Comparison of ENCODE assay signal across 9 mouse cellular contexts in genomic region chr7:118489706-118490665, GRCm38 (mm10). TPM values are rescaled to one million over a fixed set of nuclear protein-coding genes. Genes with fewer than 3 reads are reported as not detected.
DNase-seq lines count a peak whose midpoint lies in the region; ATAC-seq and TF ChIP-seq lines count a peak whose summit lies in the region.
"Had no signal": no experiment of that assay in that cellular context is flagged by ENCODE, and none has a peak within 500 bp of the region (broad histone marks: within the 10 kb centered on the region; RNA-seq: fewer than 3 reads in every experiment).

No protein-coding gene starts in this region.

- H3K4me1 ChIP-seq in G1E (ENCODE audit: insufficient read depth, low read depth, low read length): no peaks in the 10 kb centered on the region
- H3K4me1 ChIP-seq in lung, postnatal 0 days (ENCODE audit: insufficient read depth, low read depth, low read length): peaks cover 27% of the 10 kb centered on the region
- H3K4me1 ChIP-seq in thymus, adult 2 months (replicated peaks; ENCODE audit: control insufficient read depth, insufficient read depth, low read length): peaks cover 3% of the 10 kb centered on the region; the same call in 1 of the 2 replicates

- H3K27me3 ChIP-seq in G1E (ENCODE audit: insufficient read depth, low read length): no peaks in the 10 kb centered on the region; the same call in 1 of the 2 replicates
- H3K27me3 ChIP-seq in lung, postnatal 0 days (replicated peaks; ENCODE audit: insufficient read depth, low read length): no peaks in the 10 kb centered on the region
- no peaks in the 10 kb centered on the region; the same call in 1 of the 2 replicates for H3K27me3 ChIP-seq in thymus, adult 2 months (ENCODE audit: control insufficient read depth, insufficient read depth, low read length)

- no peak for ATAC-seq in G1E (ENCODE audit: extremely low read depth, insufficient number of reproducible peaks, low FRiP score, poor library complexity, severe bottlenecking)
- ATAC-seq in lung, postnatal 0 days: no peak
- ATAC-seq in cerebellum, adult (ENCODE audit: insufficient number of reproducible peaks, low FRiP score, low TSS enrichment): no peak

- H3K4me2 ChIP-seq in lung, postnatal 0 days (replicated peaks; ENCODE audit: low read depth, low read length): peak overlapping the region; percentile 83

- H3K9me3 ChIP-seq in G1E (replicated peaks): peaks cover 19% of the 10 kb centered on the region
- H3K9me3 ChIP-seq in lung, postnatal 0 days (ENCODE audit: low read length): no peaks in the 10 kb centered on the region

- no peak for TF ChIP-seq EP300 in lung, postnatal 0 days (IDR thresholded peaks at IDR 0.05)

- no peaks in the 10 kb centered on the region for H3K36me3 ChIP-seq in G1E (replicated peaks)
- H3K36me3 ChIP-seq in lung, postnatal 0 days (ENCODE audit: insufficient read depth, low read length): no peaks in the 10 kb centered on the region; the same call in 1 of the 2 replicates
- H3K36me3 ChIP-seq in thymus, adult 2 months (ENCODE audit: control insufficient read depth, insufficient read depth, low read length): no peaks in the 10 kb centered on the region

- TF ChIP-seq CTCF in G1E (IDR thresholded peaks at IDR 0.05; ENCODE audit: low read depth, low read length): no peak
- no peak for TF ChIP-seq CTCF in lung, postnatal 0 days (IDR thresholded peaks at IDR 0.05)
- no peak for TF ChIP-seq CTCF in thymus, adult 2 months (IDR thresholded peaks at IDR 0.05; ENCODE audit: borderline replicate concordance, control insufficient read depth, extremely low read depth, insufficient read depth, low read length, poor library complexity)

- peak; percentile 38 for DNase-seq in gastrocnemius, postnatal 14 days
- no peak for DNase-seq in gastrocnemius, adult 8-10 months (ENCODE audit: low spot score in 2 of 2)
- no peak for DNase-seq in G1E (ENCODE audit: low spot score)
- DNase-seq in heart, postnatal 14 days: peak; percentile 48 to 57
- DNase-seq in lung, postnatal 0 days (ENCODE audit: low spot score): no peak
- DNase-seq in frontal cortex, adult 2 months (ENCODE audit: extremely low spot score in 1 of 2, low spot score in 1 of 2): no peak
- DNase-seq in thymus, adult 2 months: no peak

- 0 out of 2 replicates have a peak overlapping the region, but pooled peaks have one; percentile 13 for H3K4me3 ChIP-seq in G1E (ENCODE audit: low read depth, low read length)
- peak overlapping the region; percentile 70 for H3K4me3 ChIP-seq in lung, postnatal 0 days (ENCODE audit: low read depth, low read length)
- H3K4me3 ChIP-seq in thymus, adult 2 months (ENCODE audit: control insufficient read depth, insufficient read depth, low read length): no peak overlapping the region

- 38% methylated on average over 57 of the region's 57 CpGs for whole genome bisulfite sequencing in lung, postnatal 0 days
- WGBS in thymus, adult 2 months: 96% methylated on average over 57 of the region's 57 CpGs

- H3K27ac ChIP-seq in lung, postnatal 0 days (ENCODE audit: low read length): no peak overlapping the region
- H3K27ac ChIP-seq in thymus, adult 2 months (ENCODE audit: control insufficient read depth, insufficient read depth, low read length): no peak overlapping the region

- H3K9ac ChIP-seq in lung, postnatal 0 days (replicated peaks; ENCODE audit: low read depth): peak overlapping the region; percentile 99

- intact Hi-C loops in gastrocnemius, postnatal 14 days (cut with DNase I; ENCODE audit: low total_unique reads): no loop called here
- intact Hi-C loops in heart, postnatal 14 days (cut with DNase I): loop anchor here (2.0 to 5.0 kb wide), 2 partner anchors 29 to 38 kb away; no protein-coding TSS in a partner anchor

- TF ChIP-seq POLR2A in thymus, adult 2 months (IDR thresholded peaks at IDR 0.05; ENCODE audit: control insufficient read depth, extremely low read depth, insufficient read depth, low read length, poor library complexity): no peak

RNA-seq across cellular contexts. Expression of gene Itpripl2, which starts 1.8 kb away (rescaled TPM):
- total RNA-seq in gastrocnemius, postnatal 14 days (2021): 10 to 100 TPM; 17.3 to 18.7 TPM
- total RNA-seq in gastrocnemius, adult 8-10 months (2022): 1 to 10 TPM; 4.4 to 6.9 (median 4.9) TPM
- total RNA-seq in G1E (2014; fragmentation: Nextera tagmentation): not detected in 2 replicates
- under 0.01 and 0.11 TPM in 2 replicates for total RNA-seq in G1E (2017)
- not detected in 2 replicates for polyA plus RNA-seq in G1E (2012)
- total RNA-seq in heart, postnatal 14 days (2021): 10 to 100 TPM; 36.5 to 37.6 TPM
- 14.5 and 16.2 TPM in 2 replicates for polyA plus RNA-seq in lung, postnatal 0 days (2015; fragmentation: Nextera tagmentation; extraction: Ambion mirVana)
- 2.5 and 3.1 TPM in 2 replicates for polyA plus RNA-seq in frontal cortex, adult 2 months (2012; rRNA removed)
- 7.2 and 7.5 TPM in 2 replicates for polyA plus RNA-seq in thymus, adult 2 months (2012; rRNA removed)

RNA-seq across cellular contexts. Expression of gene Syt17, which starts 42.0 kb away (rescaled TPM):
- under 1 TPM; 0.88 to 0.89 TPM for total RNA-seq in gastrocnemius, postnatal 14 days (2021)
- under 1 TPM in 2 of 4 experiments, not detected in 2; 0.12 to 0.72 TPM for total RNA-seq in gastrocnemius, adult 8-10 months (2022)
- total RNA-seq in G1E (2014; fragmentation: Nextera tagmentation) (not detected in 2 replicates), G1E (2017) (not detected in 2 replicates)
- not detected in 2 replicates for polyA plus RNA-seq in G1E (2012)
- total RNA-seq in heart, postnatal 14 days (2021): 1 to 10 TPM; 2.1 to 2.9 TPM
- polyA plus RNA-seq in lung, postnatal 0 days (2015; fragmentation: Nextera tagmentation; extraction: Ambion mirVana): 4.3 and 4.4 TPM in 2 replicates
- polyA plus RNA-seq in frontal cortex, adult 2 months (2012; rRNA removed): 54.8 and 81.7 TPM in 2 replicates
- 0.57 and 0.70 TPM in 2 replicates for polyA plus RNA-seq in thymus, adult 2 months (2012; rRNA removed)
- total RNA-seq: hematopoietic stem cell, adult 5-6 weeks had no signal

RNA-seq across cellular contexts. Expression of gene Coq7, which starts 43.2 kb away (rescaled TPM):
- 10 to 100 TPM; 68.9 to 75.6 TPM for total RNA-seq in gastrocnemius, postnatal 14 days (2021)
- 10 to 100 TPM; 42.7 to 51.0 (median 47.7) TPM for total RNA-seq in gastrocnemius, adult 8-10 months (2022)
- total RNA-seq in G1E (2014; fragmentation: Nextera tagmentation): 10.4 and 12.9 TPM in 2 replicates
- total RNA-seq in G1E (2017): 29.4 and 32.3 TPM in 2 replicates
- 27.5 and 30.4 TPM in 2 replicates for polyA plus RNA-seq in G1E (2012)
- 100 to 1,000 TPM in 1 of 2 experiments, 10 to 100 TPM in 1; 91.9 to 101 TPM for total RNA-seq in heart, postnatal 14 days (2021)
- 68.5 and 88.6 TPM in 2 replicates for polyA plus RNA-seq in lung, postnatal 0 days (2015; fragmentation: Nextera tagmentation; extraction: Ambion mirVana)
- polyA plus RNA-seq in frontal cortex, adult 2 months (2012; rRNA removed): 68.3 and 72.1 TPM in 2 replicates
- polyA plus RNA-seq in thymus, adult 2 months (2012; rRNA removed): 34.6 and 38.1 TPM in 2 replicates

Comparison
In these comparisons a context has a peak if more than half of its experiments do, and no peak if none do; other contexts are left out.
1. DNase-seq: peak in gastrocnemius, postnatal 14 days (single experiment) and heart, postnatal 14 days (2 of 2); none in gastrocnemius, adult 8-10 months (0 of 2), G1E (single experiment), lung, postnatal 0 days (single experiment), frontal cortex, adult 2 months (0 of 2) and thymus, adult 2 months (single experiment).
2. RNA of gene Itpripl2, which starts 1.8 kb away (total RNA-seq): 36.5 to 37.6 TPM in heart, postnatal 14 days, 17.3 to 18.7 TPM in gastrocnemius, postnatal 14 days and 4.4 to 6.9 TPM in gastrocnemius, adult 8-10 months; under 0.01 to 0.11 TPM in G1E; every median in the first group is over 4 times any median in the second.